In the genomic region with DNA sequence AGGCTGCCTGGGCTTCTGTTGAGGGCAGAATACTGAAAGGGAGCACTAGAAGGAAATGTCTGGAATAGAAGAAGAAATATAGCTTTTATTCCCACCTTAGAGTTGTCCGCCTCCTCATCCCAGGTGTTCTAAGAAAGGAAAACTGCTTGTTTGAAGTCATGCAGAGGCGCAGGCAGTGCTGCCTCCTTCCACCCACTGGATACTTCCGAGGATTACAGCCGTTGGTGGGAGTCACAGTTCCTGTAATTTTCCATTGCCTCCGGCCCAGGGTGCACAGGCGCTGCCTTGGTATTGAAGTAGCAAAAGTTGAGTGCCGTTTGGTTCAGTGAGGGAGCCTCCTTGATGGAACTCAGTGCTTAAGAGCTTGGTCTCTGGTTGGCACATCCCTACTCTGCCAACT, we compare ENCODE assay signal across 16 mouse cellular contexts. TPM values are rescaled to one million over a fixed set of nuclear protein-coding genes. Genes with fewer than 3 reads are reported as not detected.
DNase-seq lines count a peak whose midpoint lies in the region.
"Had no signal": no experiment of that assay in that cellular context is flagged by ENCODE, and none has a peak within 500 bp of the region (broad histone marks: within the 10 kb centered on the region; RNA-seq: fewer than 3 reads in every experiment).

No protein-coding gene starts in this region.

- intact Hi-C loops in left cerebral cortex, postnatal 4 days (cut with DNase I) = no loop called here
- intact Hi-C loops in heart, postnatal 25 days (cut with DNase I) = no loop called here

- peak; percentile 14 to 55 for DNase-seq in left cerebral cortex, adult 18-20 months (ENCODE audit: low spot score in 2 of 2)
- no peak for DNase-seq in left cerebral cortex, postnatal 4 days
- peak; percentile 32 for DNase-seq in right cerebral cortex, postnatal 25 days
- no peak for DNase-seq in right cerebral cortex, postnatal 10 days (ENCODE audit: low spot score in 2 of 2)
- DNase-seq in left cerebral cortex, adult 8-10 months (ENCODE audit: low spot score in 2 of 2) = peak; percentile 35 to 51
- DNase-seq in heart, postnatal 25 days (ENCODE audit: low spot score) = no peak
- DNase-seq in spleen, postnatal 10 days (ENCODE audit: low spot score in 2 of 2) = no peak
- DNase-seq: adrenal gland, adult 8-10 months; cerebellum, adult 18-20 months; heart, postnatal 4 days; kidney, adult 9 months; layer of hippocampus, postnatal 36 days; retina, postnatal 1 day; thymus, postnatal 25 days had no signal

RNA-seq across cellular contexts. Expression of a gene that starts 7.7 kb away (rescaled TPM):
- 10 to 100 TPM; 79.7 to 82.3 TPM for total RNA-seq in left cerebral cortex, adult 18-20 months (2021)
- 10 to 100 TPM; 33.8 to 36.1 TPM for total RNA-seq in left cerebral cortex, postnatal 4 days (2021)
- 10 to 100 TPM; 72.9 to 80.6 (median 76.1) TPM for total RNA-seq in left cerebral cortex, adult 8-10 months (2022)
- total RNA-seq in heart, postnatal 25 days (2021) = 10 to 100 TPM; 34.7 to 36.6 TPM

RNA-seq across cellular contexts. Expression of a gene that starts 29.1 kb away (rescaled TPM):
- 1 to 10 TPM; 1.6 to 2.4 TPM for total RNA-seq in left cerebral cortex, adult 18-20 months (2021)
- total RNA-seq in left cerebral cortex, postnatal 4 days (2021) = 1 to 10 TPM; 1.9 to 3.6 TPM
- total RNA-seq in left cerebral cortex, adult 8-10 months (2022) = 1 to 10 TPM; 1.4 to 2.0 (median 1.9) TPM
- total RNA-seq in heart, postnatal 25 days (2021) = not detected
- total RNA-seq: common myeloid progenitor, adult 5-6 weeks; heart, postnatal 4 days; megakaryocyte-erythroid progenitor cell, adult 5-6 weeks had no signal

Comparison
In these comparisons a context has a peak if more than half of its experiments do, and no peak if none do; other contexts are left out.
1. DNase-seq: peak in left cerebral cortex, adult 18-20 months (2 of 2), right cerebral cortex, postnatal 25 days (single experiment) and left cerebral cortex, adult 8-10 months (2 of 2); none in left cerebral cortex, postnatal 4 days (single experiment), right cerebral cortex, postnatal 10 days (0 of 2), heart, postnatal 25 days (single experiment) and spleen, postnatal 10 days (0 of 2).